Mouse (Mus musculus) neutrophil, adult 5-6 weeks (primary cell): ENCODE results near the gene Gm17651. TPM values are rescaled to one million over a fixed set of nuclear protein-coding genes. Genes with fewer than 3 reads are reported as not detected.

Experiments
- ATAC-seq: fragments of 151-379, 151-347 bp; 2 replicates; pipeline ENCODE4 v1.8.0; 2017; ENCODE audit warnings: mild to moderate bottlenecking, moderate TSS enrichment; ENCODE audit not compliant: insufficient number of reproducible peaks, poor library complexity, low FRiP score, severe bottlenecking; ENCODE audit errors: extremely low read depth
- total RNA-seq: library from RNA; stranded (forward); fragments of 200-1000 nt; gene quantifications from 2 replicates; pipeline ENCODE4 v1.2.3, GENCODE M21; 2017

The Gm17651 gene
- not detected in 2 replicates for total RNA-seq

GRCm38 (mm10) chr3:97674644-97675110 is at the start of gene Gm17651:
Gene Gm17651, minus strand, starts transcription at chr3:97674694.
- ATAC-seq = no peak

DNA sequence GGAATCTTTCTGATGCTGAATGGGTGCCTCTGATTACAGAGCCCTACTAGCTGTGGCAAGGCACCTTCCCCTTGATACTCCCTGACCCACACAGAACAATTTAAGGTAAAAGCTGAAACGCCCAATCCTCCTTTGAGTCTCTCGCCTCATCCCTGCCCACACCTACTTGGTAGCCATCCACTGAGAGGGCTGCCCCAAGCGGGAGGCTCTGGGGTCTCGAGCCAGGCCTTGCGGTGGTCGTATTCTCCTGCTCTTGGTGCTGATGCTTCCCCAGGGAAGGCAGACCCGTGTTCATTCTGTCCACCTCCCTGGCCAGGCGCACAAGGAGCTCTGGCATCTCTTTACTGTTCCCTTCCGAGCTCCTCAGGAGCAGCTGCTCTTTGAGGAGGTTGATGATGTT is 44.6 kb upstream of the Gm17651 start:
- ATAC-seq = no peak

GRCm38 (mm10) chr3:97715922-97716321 is 41.4 kb upstream of the Gm17651 start:
- no peak for ATAC-seq

DNA sequence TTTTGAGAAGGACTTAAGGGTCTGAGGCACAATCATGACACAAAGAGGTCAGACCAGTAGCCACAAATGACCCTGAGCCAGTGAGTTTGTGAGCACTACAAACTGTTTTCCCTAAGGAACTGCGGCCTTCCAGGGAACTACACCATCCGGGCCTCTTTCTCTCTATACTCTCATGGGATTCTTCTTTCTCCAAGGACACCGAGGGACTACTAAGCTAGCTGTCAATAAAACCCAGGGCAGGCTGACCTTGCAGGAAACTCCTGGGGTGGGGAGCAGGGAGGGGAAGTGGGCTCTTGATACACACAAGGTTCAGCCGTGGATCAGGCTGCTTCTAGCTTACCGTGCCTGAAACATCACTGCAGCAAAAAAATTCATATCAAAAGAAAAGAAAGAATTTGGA is 36.4 kb upstream of the Gm17651 start:
- no peak for ATAC-seq

- no peak for ATAC-seq
These were observed 35.6 kb upstream of the Gm17651 start for GRCm38 (mm10) chr3:97710134-97710533.

DNA sequence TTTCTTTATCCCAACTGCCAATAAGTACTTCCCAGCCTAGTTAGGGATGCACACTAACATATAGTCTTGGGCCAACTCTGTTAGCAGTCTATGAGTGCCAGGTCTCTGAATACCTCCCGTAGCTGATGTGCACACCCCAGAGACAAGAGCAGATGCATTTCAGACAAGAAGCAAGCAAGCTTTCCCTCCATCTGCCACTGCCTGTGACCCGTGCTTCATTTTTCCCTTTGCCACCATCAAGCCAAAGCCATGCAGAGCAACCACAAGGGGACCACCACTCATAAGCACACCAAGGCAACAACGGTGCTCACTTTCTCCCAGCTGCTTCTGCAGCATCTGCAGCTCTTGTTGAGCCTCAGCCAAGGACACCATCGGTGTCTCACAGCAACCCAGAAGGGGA is 32.1 kb upstream of the Gm17651 start:
- ATAC-seq = no peak

DNA sequence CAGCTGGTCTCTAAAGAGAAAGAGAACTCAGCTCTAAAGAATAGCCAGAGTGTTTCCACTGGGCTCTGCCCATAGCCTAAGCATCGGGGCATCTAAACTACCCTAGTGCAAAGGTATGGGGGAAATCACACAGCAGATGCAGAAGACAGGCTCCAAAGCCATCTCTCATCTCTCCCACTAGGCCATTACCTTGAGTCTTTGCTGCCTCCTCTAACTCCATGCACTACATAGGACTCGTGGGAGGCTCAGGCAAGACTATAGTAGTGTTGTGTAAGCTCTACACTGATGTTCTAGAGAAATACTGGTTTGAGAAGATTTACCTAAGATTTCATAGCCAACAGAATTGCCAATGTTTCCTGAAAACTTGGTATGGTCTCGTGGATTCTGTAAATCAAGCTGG is 31.0 kb upstream of the Gm17651 start:
- ATAC-seq = no peak

DNA sequence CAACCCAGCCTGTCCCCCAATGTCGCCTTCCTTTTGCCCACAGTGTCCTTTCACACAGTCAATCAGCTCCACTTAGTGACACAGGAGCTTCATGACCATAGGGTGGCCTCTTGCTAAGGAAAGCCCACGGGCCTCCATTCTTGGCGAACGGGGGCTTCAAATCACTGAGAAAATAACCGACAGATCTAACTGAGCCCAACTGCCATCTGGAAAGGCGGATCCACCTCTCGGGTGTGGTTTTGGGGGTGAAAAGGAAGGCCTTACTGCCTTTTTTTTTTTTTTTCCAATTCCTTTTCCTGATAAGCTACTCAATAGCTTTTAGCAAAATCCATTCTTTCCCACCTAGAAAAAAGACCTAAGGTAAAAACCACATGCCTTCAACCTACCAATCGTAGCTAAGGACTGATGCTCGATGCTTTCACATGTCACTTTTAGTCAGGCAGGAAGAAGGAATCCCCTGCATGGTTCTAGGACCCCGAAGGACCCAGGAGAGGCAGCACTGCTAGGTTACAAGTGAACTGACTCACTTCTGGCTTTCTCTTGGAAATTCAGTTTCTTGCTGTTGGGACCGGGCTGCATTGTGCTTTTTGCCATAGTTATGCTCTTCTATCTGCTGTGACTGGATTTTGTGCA is 28.1 kb upstream of the Gm17651 start:
- no peak for ATAC-seq

DNA sequence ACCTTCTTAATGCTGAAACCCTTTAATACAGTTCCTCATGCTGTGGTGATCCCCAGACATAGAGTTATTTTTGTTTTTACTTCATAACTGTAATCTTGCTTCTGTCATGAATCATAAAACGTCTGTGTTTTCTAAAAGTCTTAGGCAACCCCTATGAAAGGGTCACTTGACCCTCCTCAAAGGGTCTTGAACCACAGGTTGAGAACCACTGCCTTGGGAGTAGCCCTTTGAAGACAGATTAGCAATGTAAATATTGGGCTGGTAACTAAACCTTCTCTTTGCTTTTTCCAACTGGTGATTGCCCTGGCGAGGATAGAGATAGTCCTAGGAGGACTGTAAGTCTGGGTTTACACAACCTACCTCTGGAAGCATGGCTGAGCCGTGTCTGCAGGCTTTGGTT is 26.7 kb upstream of the Gm17651 start:
- ATAC-seq = no peak

DNA sequence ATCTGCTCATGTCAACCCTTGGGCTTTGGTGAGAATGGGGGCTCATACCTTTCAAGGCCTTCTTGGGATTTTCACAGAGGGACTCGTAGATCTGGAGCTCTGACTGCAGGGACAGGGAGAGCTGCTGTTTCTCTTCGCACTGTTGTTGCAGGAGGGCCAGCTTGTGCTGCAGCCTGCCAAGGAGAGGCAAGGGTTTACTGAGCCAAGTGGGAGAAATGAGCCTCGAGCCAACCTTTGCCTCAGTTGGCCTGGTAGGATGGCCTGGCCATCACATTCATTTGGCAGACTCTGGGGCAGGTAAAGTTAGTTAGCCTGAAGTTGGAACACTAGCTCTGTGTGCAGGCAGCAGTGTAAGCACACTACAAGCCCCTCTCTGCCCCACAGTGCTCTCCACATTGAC is 24.6 kb upstream of the Gm17651 start:
- ATAC-seq = no peak

- ATAC-seq = no peak
These were observed 22.8 kb upstream of the Gm17651 start for GRCm38 (mm10) chr3:97697291-97697690.

DNA sequence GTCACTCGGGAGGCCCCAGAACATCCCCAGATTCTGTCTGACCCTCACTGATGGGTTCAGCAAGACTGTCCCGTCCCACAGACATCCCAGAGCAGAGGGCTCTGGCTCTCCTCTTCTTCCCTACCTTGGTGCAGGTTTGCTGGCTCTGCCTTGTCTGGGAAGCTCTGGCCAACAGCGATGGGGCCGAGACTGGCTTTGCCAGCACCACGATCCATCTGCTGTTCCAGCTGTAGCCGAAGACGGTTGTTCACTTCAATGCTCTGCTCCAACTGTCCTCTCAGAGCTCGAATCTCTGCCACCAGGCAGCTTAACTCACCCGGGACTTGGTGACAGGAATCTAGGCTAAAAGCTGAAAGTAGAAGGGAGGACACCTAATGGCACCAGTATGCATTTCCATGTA is 22.4 kb upstream of the Gm17651 start:
- ATAC-seq = no peak

- ATAC-seq = no peak
These were observed 19.3 kb upstream of the Gm17651 start for GRCm38 (mm10) chr3:97693806-97694205.

DNA sequence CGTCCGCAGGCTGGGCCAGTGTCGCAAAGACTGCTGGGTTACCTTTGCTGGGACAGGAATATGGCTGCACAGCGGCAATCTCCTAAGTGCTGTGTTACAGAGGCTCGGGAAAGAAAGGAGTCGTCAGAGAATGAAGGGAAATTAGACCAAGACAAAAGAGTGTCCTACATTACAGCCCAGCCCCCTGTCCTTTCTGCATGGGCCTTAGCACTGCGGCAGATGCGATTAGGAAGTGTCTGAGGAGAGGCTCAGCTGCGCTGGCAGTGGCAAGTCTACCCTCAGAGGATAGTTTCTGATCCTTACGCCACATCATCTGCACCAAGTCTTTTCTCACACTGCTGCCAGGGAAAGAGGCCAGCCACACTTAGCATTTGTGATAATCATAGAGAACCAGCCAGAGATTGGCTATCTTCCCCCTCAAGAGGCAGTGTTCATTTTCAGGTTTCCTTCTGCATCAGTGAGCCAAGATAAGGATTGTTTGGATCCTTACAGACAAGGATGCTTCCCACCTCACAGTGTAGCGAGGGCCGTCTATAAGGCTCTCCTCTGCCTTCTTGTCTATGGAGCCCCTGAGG is 17.0 kb upstream of the Gm17651 start:
- ATAC-seq = no peak

DNA sequence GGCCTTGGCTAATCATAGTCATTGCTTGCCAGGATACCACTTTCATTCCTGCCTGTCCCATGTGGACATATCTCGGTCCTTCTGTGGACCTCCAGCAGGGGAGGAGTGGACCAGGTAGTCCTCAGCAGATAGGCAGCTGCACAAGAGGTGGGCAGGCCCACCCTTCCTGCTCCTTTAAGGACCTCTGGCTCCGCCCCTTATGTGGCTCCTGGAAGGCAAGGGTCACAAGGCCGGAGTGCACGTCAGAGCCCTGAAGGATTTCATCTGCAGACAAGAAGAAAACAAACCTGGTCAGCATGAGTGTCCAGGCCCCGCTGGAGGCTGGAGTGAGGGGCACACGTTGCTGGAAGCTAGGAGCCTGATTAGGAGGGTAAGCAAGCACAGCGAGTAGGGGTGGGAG is 16.1 kb upstream of the Gm17651 start:
- ATAC-seq = no peak

DNA sequence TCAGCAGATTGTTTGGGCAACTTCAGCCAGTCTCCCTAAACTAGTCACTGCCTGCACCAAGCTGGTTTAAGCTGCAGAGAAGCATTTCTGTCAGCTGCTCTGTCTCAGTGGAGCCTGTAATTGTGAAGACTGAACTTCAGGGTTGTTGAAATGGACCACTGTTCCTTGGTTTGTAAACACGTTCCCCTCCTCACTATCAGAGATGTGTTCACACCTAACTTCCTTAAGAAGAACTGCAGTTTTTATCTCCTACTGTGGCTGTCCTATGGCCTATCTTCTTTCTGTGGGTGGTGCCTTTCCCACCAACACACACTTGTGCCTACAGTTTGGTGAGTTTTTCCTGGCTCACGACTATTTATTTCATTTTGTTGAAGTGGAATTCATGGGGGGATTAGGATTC is 14.8 kb upstream of the Gm17651 start:
- no peak for ATAC-seq

- no peak for ATAC-seq
These were observed 12.1 kb upstream of the Gm17651 start for GRCm38 (mm10) chr3:97686372-97687117.

GRCm38 (mm10) chr3:97683560-97684195 is 9.2 kb upstream of the Gm17651 start:
- ATAC-seq = no peak

- no peak for ATAC-seq
These were observed 8.1 kb upstream of the Gm17651 start for GRCm38 (mm10) chr3:97682576-97682975.

DNA sequence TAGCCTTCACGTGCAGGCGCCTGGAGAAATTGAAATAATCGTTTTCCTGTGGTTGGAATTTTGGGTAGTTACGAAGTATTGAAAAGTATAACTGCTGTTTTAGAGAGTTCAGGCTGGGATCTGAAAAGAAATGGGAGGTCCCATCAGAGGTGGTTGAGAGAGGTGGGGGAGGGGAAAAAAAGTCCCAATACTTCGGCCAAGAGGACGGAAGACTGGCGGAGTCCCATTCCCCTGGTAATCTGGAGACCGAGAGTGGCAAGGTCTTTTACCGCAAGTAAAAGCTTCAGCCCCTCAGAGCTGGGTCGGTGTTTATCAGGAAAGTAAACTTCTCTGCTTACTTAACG is 7.6 kb upstream of the Gm17651 start:
- ATAC-seq = no peak
